Mouse (Mus musculus) heart, embryonic 11.5 days (tissue): ENCODE measurements around the gene 0610010F05Rik. TPM values are rescaled to one million over a fixed set of nuclear protein-coding genes. Genes with fewer than 3 reads are reported as not detected.
"Not testable (repeated sequence)": the region's sequence is repeated elsewhere in the genome, so short reads cannot be mapped to it uniquely, and the experiment has no call there.

Source experiments
- ATAC-seq: fragments of 200-750 bp; cut with Nextera tagmentation; replicated peaks from 2 replicates; pipeline ENCODE4 v1.8.0; 2017; ENCODE audit warnings: moderate library complexity; ENCODE audit not compliant: insufficient number of reproducible peaks, low FRiP score, low TSS enrichment
- H3K27ac ChIP-seq: fragments of 300-500 bp; sonication (generic); 2 replicates; pipeline ENCODE4 v1.5.1; 2014; ENCODE audit warnings: mild to moderate bottlenecking, low read depth, low read length
- H3K27me3 ChIP-seq: fragments of 300-500 bp; sonication (generic); 2 replicates; pipeline ENCODE4 v1.6.1; 2014; ENCODE audit warnings: mild to moderate bottlenecking, low read length, mixed read lengths; ENCODE audit not compliant: control insufficient read depth, insufficient read depth
- H3K36me3 ChIP-seq: fragments of 300-500 bp; sonication (generic); 2 replicates; pipeline ENCODE4 v1.6.1; 2014; ENCODE audit warnings: mild to moderate bottlenecking, low read length, moderate library complexity, mixed read lengths; ENCODE audit not compliant: control insufficient read depth, insufficient read depth
- H3K4me1 ChIP-seq: fragments of 300-500 bp; sonication (generic); 2 replicates; pipeline ENCODE4 v1.6.1; 2014; ENCODE audit warnings: low read length; ENCODE audit not compliant: control insufficient read depth, insufficient read depth
- H3K4me2 ChIP-seq: fragments of 300-500 bp; sonication (generic); 2 replicates; pipeline ENCODE4 v1.6.1; 2014; ENCODE audit warnings: mild to moderate bottlenecking, moderate library complexity
- H3K4me3 ChIP-seq: fragments of 300-500 bp; sonication (generic); 2 replicates; pipeline ENCODE4 v1.5.1; 2014; ENCODE audit warnings: low read depth, low read length
- H3K9ac ChIP-seq: fragments of 300-500 bp; sonication (generic); 2 replicates; pipeline ENCODE4 v1.6.1; 2014; ENCODE audit warnings: mild to moderate bottlenecking, low read depth, low read length, moderate library complexity
- H3K9me3 ChIP-seq: fragments of 300-500 bp; sonication (generic); replicated peaks from 2 replicates; pipeline ENCODE4 v1.6.1; 2016; ENCODE audit warnings: low read length; ENCODE audit not compliant: control insufficient read depth
- WGBS: fragments of 180-500 bp; shearing (Covaris S2); extraction: QIAGEN DNeasy Blood & Tissue Kit; methylation state at CpG from one replicate; pipeline ENCODE4 v1.1.7; 2014; ENCODE audit not compliant: insufficient replicate concordance; 5-methylcytosine and 5-hydroxymethylcytosine counted together
- polyA plus RNA-seq: library from polyadenylated mRNA; unstranded; fragments of >200 nt; fragmentation: Nextera tagmentation; extraction: Ambion mirVana; gene quantifications from 2 replicates; pipeline ENCODE4 v1.2.1, GENCODE M21; 2014

0610010F05Rik gene
- polyA plus RNA-seq, 1 experiment from 2014 or later = 20.7 TPM

- ATAC-seq = no peak
- H3K36me3 ChIP-seq = peaks cover 4% of the 10 kb centered on the region; the same call in 1 of the 2 replicates
- H3K4me1 ChIP-seq = peaks cover 4% of the 10 kb centered on the region
- H3K27ac ChIP-seq = no peak overlapping the region
- no peaks in the 10 kb centered on the region for H3K9me3 ChIP-seq
- no peak overlapping the region for H3K4me3 ChIP-seq
- no peaks in the 10 kb centered on the region for H3K27me3 ChIP-seq
- no peak overlapping the region for H3K9ac ChIP-seq
- H3K4me2 ChIP-seq = no peak overlapping the region
Observed at GRCm38 (mm10) chr11:23630664-23631063, 2.8 kb downstream of the 0610010F05Rik start.

GRCm38 (mm10) chr11:23618995-23619394 is 14.4 kb downstream of the 0610010F05Rik start:
- H3K9ac ChIP-seq = no peak overlapping the region
- WGBS = 60% methylated on average over 5 of the region's 5 CpGs
- no peaks in the 10 kb centered on the region for H3K27me3 ChIP-seq
- H3K4me3 ChIP-seq = no peak overlapping the region
- H3K36me3 ChIP-seq = no peaks in the 10 kb centered on the region
- no peaks in the 10 kb centered on the region for H3K4me1 ChIP-seq
- ATAC-seq = no peak
- no peak overlapping the region for H3K27ac ChIP-seq
- H3K4me2 ChIP-seq = no peak overlapping the region
- H3K9me3 ChIP-seq = no peaks in the 10 kb centered on the region

GRCm38 (mm10) chr11:23614546-23614945 is 18.9 kb downstream of the 0610010F05Rik start:
- Histone ChIP-seq H3K9me3 (no peaks in the 10 kb centered on the region), H3K36me3 (peaks cover 2% of the 10 kb centered on the region; the same call in 1 of the 2 replicates), H3K4me1 (no peaks in the 10 kb centered on the region), H3K27me3 (no peaks in the 10 kb centered on the region), H3K9ac (no peak overlapping the region), H3K4me2 (no peak overlapping the region), H3K4me3 (no peak overlapping the region), H3K27ac (no peak overlapping the region)
- no peak for ATAC-seq
- 79% methylated on average over 5 of the region's 5 CpGs for WGBS

GRCm38 (mm10) chr11:23607291-23607690 is 26.1 kb downstream of the 0610010F05Rik start:
- H3K4me1 ChIP-seq, H3K4me3 ChIP-seq, H3K27ac ChIP-seq, H3K27me3 ChIP-seq, H3K9me3 ChIP-seq, ATAC-seq, H3K4me2 ChIP-seq, H3K9ac ChIP-seq, H3K36me3 ChIP-seq: not testable (repeated sequence)
- WGBS = 80% methylated on average over 6 of the region's 6 CpGs

GRCm38 (mm10) chr11:23570130-23570529 is 63.3 kb downstream of the 0610010F05Rik start:
- H3K4me3 ChIP-seq = no peak overlapping the region
- H3K36me3 ChIP-seq = peaks cover 6% of the 10 kb centered on the region; the same call in 1 of the 2 replicates
- no peak for ATAC-seq
- no peaks in the 10 kb centered on the region for H3K27me3 ChIP-seq
- WGBS = 69% methylated on average over 7 of the region's 7 CpGs
- no peaks in the 10 kb centered on the region for H3K9me3 ChIP-seq
- no peaks in the 10 kb centered on the region for H3K4me1 ChIP-seq
- H3K27ac ChIP-seq = no peak overlapping the region
- no peak overlapping the region for H3K4me2 ChIP-seq
- no peak overlapping the region for H3K9ac ChIP-seq

GRCm38 (mm10) chr11:23565761-23566160 is 67.7 kb downstream of the 0610010F05Rik start:
- ATAC-seq = no peak
- H3K27me3 ChIP-seq = no peaks in the 10 kb centered on the region
- H3K4me3 ChIP-seq = no peak overlapping the region
- no peaks in the 10 kb centered on the region for H3K4me1 ChIP-seq
- H3K27ac ChIP-seq = no peak overlapping the region
- H3K9ac ChIP-seq = no peak overlapping the region
- H3K9me3 ChIP-seq = no peaks in the 10 kb centered on the region
- 51% methylated on average over 6 of the region's 6 CpGs for WGBS
- peaks cover 4% of the 10 kb centered on the region; the same call in 1 of the 2 replicates for H3K36me3 ChIP-seq
- H3K4me2 ChIP-seq = no peak overlapping the region

GRCm38 (mm10) chr11:23557039-23557630 is 76.3 kb downstream of the 0610010F05Rik start:
- no peaks in the 10 kb centered on the region for H3K9me3 ChIP-seq
- no peak overlapping the region for H3K4me2 ChIP-seq
- ATAC-seq = no peak
- H3K4me1 ChIP-seq = no peaks in the 10 kb centered on the region
- H3K27ac ChIP-seq = no peak overlapping the region
- no peaks in the 10 kb centered on the region for H3K36me3 ChIP-seq
- 59% methylated on average over 6 of the region's 6 CpGs for WGBS
- H3K9ac ChIP-seq = no peak overlapping the region
- no peak overlapping the region for H3K4me3 ChIP-seq
- no peaks in the 10 kb centered on the region for H3K27me3 ChIP-seq

GRCm38 (mm10) chr11:23537446-23537845 is 96.0 kb downstream of the 0610010F05Rik start:
- Histone ChIP-seq H3K4me2 (no peak overlapping the region), H3K27ac (no peak overlapping the region), H3K9ac (no peak overlapping the region), H3K9me3 (no peaks in the 10 kb centered on the region), H3K4me1 (no peaks in the 10 kb centered on the region), H3K27me3 (no peaks in the 10 kb centered on the region), H3K36me3 (no peaks in the 10 kb centered on the region), H3K4me3 (no peak overlapping the region)
- ATAC-seq = no peak
- WGBS = 75% methylated on average over 2 of the region's 2 CpGs

- no peaks in the 10 kb centered on the region for H3K9me3 ChIP-seq
- no peaks in the 10 kb centered on the region for H3K36me3 ChIP-seq
- no peak within 1 kb of the TSS for H3K4me3 ChIP-seq
- H3K9ac ChIP-seq = no peak within 1 kb of the TSS
- ATAC-seq = no peak
- no peak within 1 kb of the TSS for H3K27ac ChIP-seq
- H3K4me2 ChIP-seq = no peak within 1 kb of the TSS
- H3K27me3 ChIP-seq = no peaks in the 10 kb centered on the region
- no peaks in the 10 kb centered on the region for H3K4me1 ChIP-seq
- 41% methylated on average over 5 of the region's 5 CpGs for WGBS
Observed at GRCm38 (mm10) chr11:23520473-23521205, 112.8 kb downstream of the 0610010F05Rik start, which contains the start of gene 1700093K21Rik. Gene 1700093K21Rik (minus strand): TSS chr11:23521155.
